Mouse (Mus musculus): ENCODE results near the gene Cd28.

DNA sequence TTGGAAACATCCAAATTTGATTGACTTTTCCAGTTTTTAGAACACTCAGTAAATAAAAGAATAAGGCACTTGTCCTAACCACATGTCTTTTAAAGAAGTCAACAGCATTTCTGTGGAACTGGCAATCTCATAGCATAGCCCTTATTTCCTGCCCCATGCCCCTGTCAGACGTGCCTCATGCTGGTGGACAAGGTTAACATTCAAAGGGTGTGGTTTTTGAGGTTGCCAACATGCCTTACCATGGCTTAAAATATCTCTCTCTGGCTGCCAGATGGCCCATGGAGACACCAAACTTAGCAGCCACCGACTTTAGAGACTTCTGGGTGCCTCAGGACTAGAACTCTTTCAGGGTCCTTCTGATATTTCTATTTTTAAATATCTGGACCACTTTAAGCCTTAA lies 14.0 kb upstream of the Cd28 start:
- TF ChIP-seq TCF12 (IDR thresholded peaks at IDR 0.05; ENCODE audit: low read depth, low read length) (no peak), MEF2A (IDR thresholded peaks at IDR 0.05; ENCODE audit: extremely low read depth, insufficient replicate concordance, low read depth, low read length, poor library complexity, severe bottlenecking) (no peak)
